Mouse (Mus musculus) gastrocnemius, postnatal 25 days (tissue): ENCODE data around the gene Tnfrsf22. TPM values are rescaled to one million over a fixed set of nuclear protein-coding genes. Genes with fewer than 3 reads are reported as not detected.

Experiments
- DNase-seq: peaks from one replicate; pipeline ENCODE4 v3.0.0; 2022
- total RNA-seq, 2 experiments: library from RNA; stranded (reverse); gene quantifications; 1 replicate in 1 of 2; 2 replicates in 1 of 2; pipeline ENCODE4 v1.2.3; 2021

Gene Tnfrsf22
- total RNA-seq, 2 experiments from 2014 or later = 1.4 to 1.7 TPM

- DNase-seq = no peak
Measured at GRCm38 (mm10) chr7:143631503-143631902, 18.0 kb downstream of the Tnfrsf22 start.

GRCm38 (mm10) chr7:143629501-143629900 is 20.0 kb downstream of the Tnfrsf22 start:
- DNase-seq = no peak

DNA sequence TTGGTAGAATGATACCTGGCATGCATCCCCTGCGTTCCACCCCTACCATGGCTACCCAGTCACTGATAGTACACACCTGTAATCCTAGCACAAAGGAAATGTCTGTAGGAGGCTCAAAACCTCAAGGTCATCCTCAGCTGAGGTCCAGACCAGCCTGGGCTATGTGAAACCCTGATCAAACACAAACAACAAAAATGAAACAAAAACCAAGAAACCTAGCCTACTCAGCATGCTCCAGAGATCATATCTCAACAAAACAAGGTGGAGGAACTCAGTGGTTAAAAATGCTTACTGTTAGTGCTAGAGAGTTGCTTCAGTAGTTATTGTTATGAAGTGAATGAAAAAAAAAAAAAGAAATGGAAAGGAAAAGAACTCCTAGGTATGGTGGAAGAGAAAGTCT is 20.9 kb downstream of the Tnfrsf22 start, which contains the start of gene Tnfrsf26:
Gene Tnfrsf26 (minus strand): TSS at position 183 of the 400 bp plus-strand sequence.
- no peak for DNase-seq

GRCm38 (mm10) chr7:143627555-143628286 is 21.7 kb downstream of the Tnfrsf22 start:
- no peak for DNase-seq

GRCm38 (mm10) chr7:143626178-143626577 is 23.3 kb downstream of the Tnfrsf22 start:
- no peak for DNase-seq

DNA sequence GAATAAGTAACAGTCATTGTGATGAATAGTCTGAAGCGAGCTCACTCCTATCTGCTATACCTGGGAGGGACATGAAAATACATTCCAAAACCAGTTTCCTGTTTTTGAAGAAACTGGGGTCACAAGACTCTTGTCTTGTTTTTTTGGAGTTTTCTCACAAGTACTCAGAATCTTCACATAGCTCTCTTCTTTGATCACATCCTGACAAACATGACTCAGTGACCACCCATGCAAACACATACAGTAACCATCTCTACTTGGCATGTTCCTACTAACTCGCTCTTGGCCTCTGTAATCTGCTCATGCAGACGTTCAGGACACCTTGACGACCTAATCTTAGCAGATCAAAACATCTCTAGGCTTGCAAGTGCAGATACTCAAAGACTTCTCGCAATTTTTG is 24.3 kb downstream of the Tnfrsf22 start:
- no peak for DNase-seq

GRCm38 (mm10) chr7:143624561-143624960 is 24.9 kb downstream of the Tnfrsf22 start:
- no peak for DNase-seq

DNA sequence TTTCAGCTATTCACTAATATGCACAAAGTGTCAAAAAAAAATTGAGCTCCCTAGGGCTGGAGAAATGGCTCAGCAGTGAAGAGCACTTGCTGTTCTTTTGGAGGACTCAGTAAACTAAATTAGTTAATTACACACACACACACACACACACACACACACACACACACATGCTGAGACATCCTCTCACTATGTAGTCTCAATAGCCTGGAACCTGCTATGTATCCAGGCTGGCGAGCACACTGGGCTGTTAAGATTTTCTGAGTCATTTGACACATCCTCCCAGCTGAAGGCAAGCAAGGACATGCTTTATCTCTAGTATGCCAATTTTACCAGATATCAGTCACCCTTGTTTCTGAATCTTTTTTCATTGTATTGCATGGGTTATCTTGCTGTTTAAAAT is 28.5 kb downstream of the Tnfrsf22 start:
- no peak for DNase-seq

DNA sequence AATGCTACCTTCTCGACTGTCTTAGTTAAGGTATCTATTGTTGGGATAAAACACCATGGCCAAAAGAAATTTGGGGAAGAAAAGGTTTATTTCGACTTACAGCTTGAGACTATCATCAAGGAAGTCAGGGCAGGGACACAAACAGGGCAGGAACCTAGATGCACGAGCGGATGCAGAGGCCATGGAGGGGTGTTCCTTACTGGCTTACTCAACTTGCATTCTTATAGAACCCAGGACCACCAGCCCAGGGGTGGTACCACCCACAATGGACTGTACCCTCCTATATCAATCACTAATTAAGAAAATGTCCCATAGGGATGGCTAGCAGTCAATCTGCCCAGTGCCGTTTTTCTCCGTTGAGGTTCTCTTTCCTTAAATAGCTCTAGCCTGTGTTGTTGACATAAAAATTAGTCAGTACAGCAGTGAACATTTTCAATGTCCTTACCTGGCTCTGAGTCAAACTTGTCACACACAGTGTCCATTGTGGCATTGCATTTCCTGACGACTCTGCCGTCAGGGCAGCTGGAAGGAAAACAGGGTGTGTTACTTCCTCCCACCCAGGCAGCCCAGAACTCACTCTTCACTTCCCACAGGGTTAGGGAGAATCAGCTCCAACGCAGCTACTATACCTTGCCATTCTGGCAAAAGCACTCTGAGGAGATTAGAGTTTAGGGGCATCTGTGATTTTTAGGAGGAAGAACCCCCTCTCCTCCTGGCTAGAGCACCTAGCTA is 34.9 kb downstream of the Tnfrsf22 start:
- DNase-seq = no peak

GRCm38 (mm10) chr7:143612215-143612614 is 37.2 kb downstream of the Tnfrsf22 start:
- no peak for DNase-seq

DNA sequence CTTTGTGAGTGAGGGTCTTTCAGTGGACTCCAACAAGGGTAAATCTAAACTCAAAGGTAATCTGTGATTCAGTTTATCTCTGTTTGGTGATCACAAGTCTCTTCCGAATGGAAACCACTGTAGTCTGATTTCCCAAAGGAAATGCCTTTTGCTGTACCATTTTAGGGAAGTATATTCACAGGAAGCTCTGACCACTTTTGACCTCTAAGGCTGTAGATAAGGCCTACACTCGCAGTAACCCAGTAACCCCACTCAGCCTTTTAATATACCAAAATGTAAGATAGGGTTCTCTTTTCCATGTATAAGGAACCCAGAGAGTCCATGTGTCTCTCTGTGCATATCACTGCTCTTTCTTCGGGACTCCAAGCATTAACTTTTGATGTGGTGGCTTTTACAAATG is 44.1 kb downstream of the Tnfrsf22 start:
- no peak for DNase-seq

DNA sequence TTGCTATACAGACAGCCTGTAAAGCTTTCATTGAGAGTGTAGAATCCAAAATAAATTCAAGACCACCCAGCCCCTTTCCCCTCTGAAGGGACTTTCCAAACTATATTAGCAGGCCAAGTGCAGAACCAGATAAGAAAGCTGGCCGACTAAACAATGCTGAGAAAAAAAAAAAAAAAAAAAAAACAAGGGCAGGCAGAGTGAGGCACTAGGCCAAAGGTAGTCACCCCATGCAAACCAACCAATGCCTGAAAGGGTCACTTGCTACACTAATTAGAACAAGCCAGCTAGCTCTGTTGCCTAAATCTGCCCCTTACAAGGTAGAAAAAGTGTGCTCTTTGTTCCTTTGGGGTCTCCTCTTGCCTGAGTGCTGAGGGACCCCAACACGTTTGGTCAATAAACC is 44.6 kb downstream of the Tnfrsf22 start:
- no peak for DNase-seq

DNA sequence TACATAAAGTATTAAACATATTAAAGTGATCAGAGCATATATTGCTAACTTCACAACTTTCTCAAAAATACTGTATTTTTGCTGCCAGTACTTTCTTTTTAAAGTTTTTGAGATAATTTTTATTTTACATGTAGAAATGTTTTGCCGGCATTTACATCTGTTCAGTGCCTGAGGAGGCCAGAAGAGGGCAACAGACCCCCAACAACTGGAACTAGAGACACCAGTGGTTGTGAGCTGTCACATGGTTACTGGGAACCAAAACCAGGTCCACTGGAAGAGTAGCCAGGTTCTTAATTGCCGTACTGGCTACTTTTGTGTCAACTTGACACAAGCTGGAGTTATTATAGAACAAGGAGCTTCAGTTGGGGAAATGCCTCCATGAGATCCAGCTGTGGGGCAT is 47.8 kb downstream of the Tnfrsf22 start:
- no peak for DNase-seq

GRCm38 (mm10) chr7:143600231-143600740 is 49.2 kb downstream of the Tnfrsf22 start:
- no peak for DNase-seq

DNA sequence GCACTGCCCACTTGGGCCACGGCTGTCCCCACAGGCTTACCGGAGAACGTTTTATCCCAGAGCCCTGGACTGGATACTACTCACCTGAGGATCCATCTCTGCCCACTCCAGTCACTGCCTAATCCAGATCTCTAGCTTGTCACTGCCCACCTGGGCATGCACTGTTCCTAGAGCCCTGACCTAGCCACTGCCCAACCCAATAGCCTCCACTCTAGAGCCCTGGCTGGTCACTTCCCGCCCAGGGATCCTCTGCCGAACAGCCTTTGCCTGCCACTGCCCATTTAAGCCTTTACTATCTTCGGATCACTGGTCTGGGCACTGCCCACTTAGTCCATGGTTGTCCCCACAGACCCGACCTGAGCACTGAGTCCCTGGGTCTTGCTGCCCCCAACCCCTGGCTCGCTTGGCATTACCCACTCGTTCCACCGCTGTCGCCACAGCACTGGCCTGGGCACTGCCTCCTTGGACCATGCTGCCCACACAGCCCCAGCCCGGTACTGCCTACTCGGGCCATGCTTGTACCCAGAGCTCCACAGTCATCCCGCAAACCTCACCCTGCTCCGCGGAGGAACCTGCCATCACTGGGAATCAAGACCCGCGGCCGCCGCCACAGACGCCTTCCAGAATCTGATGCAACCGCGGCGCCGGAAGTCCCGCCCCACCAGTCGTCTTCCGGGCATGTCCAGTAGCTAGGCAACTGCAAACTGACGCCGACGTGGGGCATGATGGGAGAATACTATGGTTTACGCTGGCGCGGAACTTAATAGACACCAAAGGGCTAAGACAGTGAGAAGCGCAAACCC is 49.8 kb downstream of the Tnfrsf22 start, which contains the start of gene Cars:
Gene Cars (minus strand): TSS at position 663 of the 803 bp plus-strand sequence.
- DNase-seq = peak; percentile 91

DNA sequence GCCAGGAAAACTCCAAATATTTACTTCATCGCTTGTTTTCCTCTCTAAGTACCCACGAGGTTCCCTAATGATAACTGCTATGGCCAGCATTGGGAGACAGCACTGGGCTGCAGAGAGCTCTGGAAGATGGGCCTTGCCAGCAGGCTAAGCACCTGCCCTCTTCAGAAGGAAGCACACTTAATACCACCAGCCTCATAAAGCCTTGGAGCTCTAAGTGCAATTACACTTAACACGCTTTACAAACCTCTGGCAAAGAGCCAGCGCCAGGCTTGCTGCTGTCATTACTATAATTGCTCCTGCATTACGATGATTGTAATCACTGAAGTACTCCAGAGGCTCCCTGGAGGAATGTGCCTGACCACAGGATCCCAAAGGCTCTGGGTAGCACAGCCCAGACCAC is 54.6 kb downstream of the Tnfrsf22 start:
- no peak for DNase-seq

DNA sequence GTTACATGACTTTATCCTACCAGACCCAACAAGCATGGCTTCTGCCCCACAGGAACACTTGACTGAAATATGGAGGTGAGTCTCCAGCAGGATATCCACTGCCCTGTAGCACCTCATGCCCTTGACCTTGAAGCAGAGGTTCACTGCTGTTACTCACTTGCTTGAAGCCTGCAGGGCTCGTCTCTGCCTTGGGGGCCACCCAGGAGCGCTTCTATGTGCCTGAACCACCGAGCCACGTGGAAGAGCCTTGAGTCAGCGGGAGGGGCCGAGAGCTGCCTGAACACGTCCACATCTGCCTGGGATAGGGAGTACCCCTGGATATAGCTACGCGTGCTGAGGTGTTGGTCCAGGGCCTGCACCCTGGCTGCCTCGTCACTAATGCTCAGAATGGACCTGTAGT is 57.2 kb downstream of the Tnfrsf22 start:
- no peak for DNase-seq

GRCm38 (mm10) chr7:143588006-143588405 is 61.5 kb downstream of the Tnfrsf22 start:
- peak; percentile 73 for DNase-seq

GRCm38 (mm10) chr7:143587586-143587985 is 61.9 kb downstream of the Tnfrsf22 start:
- no peak for DNase-seq
